Mouse (Mus musculus) liver, embryonic 14.5 days (tissue): Measurements from ENCODE around the gene Plekhg3.

Experiments used
- CTCF ChIP-seq: IDR thresholded peaks from 2 replicates; pipeline ENCODE4 v1.5.1; 2016; ENCODE audit warnings: antibody characterized with exemption, low read depth, control low read depth
- EP300 ChIP-seq: IDR thresholded peaks from 2 replicates; pipeline ENCODE4 v1.6.1; 2016; ENCODE audit warnings: antibody characterized with exemption, low read depth

- TF ChIP-seq EP300 (no peak), CTCF (no peak)
Measured at GRCm38 (mm10) chr12:76552958-76553357, 22.3 kb downstream of the Plekhg3 start.
